Mouse (Mus musculus): ENCODE measurements around the gene Las1l. TPM values are rescaled to one million over a fixed set of nuclear protein-coding genes. Genes with fewer than 3 reads are reported as not detected.
A peak's percentile ranks its signal among the peaks of the same experiment; 100 is the strongest.
"Not testable (repeated sequence)": the region's sequence is repeated elsewhere in the genome, so short reads cannot be mapped to it uniquely, and the experiment has no call there.

Gene Las1l
- polyA plus RNA-seq, 1 experiment from 2014 or later, result 32.7 TPM

- TF ChIP-seq EP300 (IDR thresholded peaks at IDR 0.05), result no peak
- TF ChIP-seq CTCF (IDR thresholded peaks at IDR 0.05), result no peak
- Histone ChIP-seq H3K4me3 (ENCODE audit: low read depth, low read length) (peak overlapping the region; percentile 25; the same call in 1 of the 2 replicates), H3K27ac (ENCODE audit: low read length) (no peak overlapping the region), H3K27me3 (replicated peaks; ENCODE audit: insufficient read depth, low read length) (no peaks in the 10 kb centered on the region), H3K9ac (replicated peaks; ENCODE audit: low read depth) (no peak overlapping the region), H3K4me2 (replicated peaks; ENCODE audit: low read depth, low read length) (peak overlapping the region; percentile 62), H3K36me3 (ENCODE audit: insufficient read depth, low read length) (no peaks in the 10 kb centered on the region), H3K4me1 (ENCODE audit: insufficient read depth, low read depth, low read length) (no peaks in the 10 kb centered on the region), H3K9me3 (ENCODE audit: low read length) (no peaks in the 10 kb centered on the region)
- peak; percentile 95 for ATAC-seq
- 29% methylated on average over 6 of the region's 6 CpGs for WGBS
- peak; percentile 93 for DNase-seq (ENCODE audit: low spot score)
Observed at GRCm38 (mm10) chrX:95968594-95968965, 11.8 kb upstream of the Las1l start.

- DNase-seq (ENCODE audit: low spot score), result peak; percentile 77
- ATAC-seq, result peak; percentile 83
- peak overlapping the region; percentile 25; the same call in 1 of the 2 replicates for H3K4me3 ChIP-seq (ENCODE audit: low read depth, low read length)
- H3K27me3 ChIP-seq (replicated peaks; ENCODE audit: insufficient read depth, low read length), result no peaks in the 10 kb centered on the region
- H3K36me3 ChIP-seq (ENCODE audit: insufficient read depth, low read length), result no peaks in the 10 kb centered on the region
- H3K4me2 ChIP-seq (replicated peaks; ENCODE audit: low read depth, low read length), result peak overlapping the region; percentile 62
- TF ChIP-seq EP300 (IDR thresholded peaks at IDR 0.05) (no peak), CTCF (IDR thresholded peaks at IDR 0.05) (peak; percentile 64)
- WGBS, result 15% methylated on average over 23 of the region's 28 CpGs
- no peaks in the 10 kb centered on the region for H3K4me1 ChIP-seq (ENCODE audit: insufficient read depth, low read depth, low read length)
- H3K9ac ChIP-seq (replicated peaks; ENCODE audit: low read depth), result no peak overlapping the region
- H3K27ac ChIP-seq (ENCODE audit: low read length), result peak overlapping the region; percentile 33; the same call in 1 of the 2 replicates
- no peaks in the 10 kb centered on the region for H3K9me3 ChIP-seq (ENCODE audit: low read length)
Observed at GRCm38 (mm10) chrX:95967847-95968593, 11.3 kb upstream of the Las1l start.

- TF ChIP-seq EP300 (IDR thresholded peaks at IDR 0.05) (no peak), CTCF (IDR thresholded peaks at IDR 0.05) (no peak)
- WGBS, result 64% methylated on average over 6 of the region's 6 CpGs
- H3K36me3 ChIP-seq (ENCODE audit: insufficient read depth, low read length), result no peaks in the 10 kb centered on the region
- H3K4me2 ChIP-seq (replicated peaks; ENCODE audit: low read depth, low read length), result no peak overlapping the region
- H3K4me1 ChIP-seq (ENCODE audit: insufficient read depth, low read depth, low read length), result no peaks in the 10 kb centered on the region
- H3K9me3 ChIP-seq (ENCODE audit: low read length), result no peaks in the 10 kb centered on the region
- H3K4me3 ChIP-seq (ENCODE audit: low read depth, low read length), result no peak overlapping the region
- H3K9ac ChIP-seq (replicated peaks; ENCODE audit: low read depth), result no peak overlapping the region
- DNase-seq (ENCODE audit: low spot score) (no peak), ATAC-seq (no peak)
- no peak overlapping the region for H3K27ac ChIP-seq (ENCODE audit: low read length)
- H3K27me3 ChIP-seq (replicated peaks; ENCODE audit: insufficient read depth, low read length), result no peaks in the 10 kb centered on the region
Observed at GRCm38 (mm10) chrX:95965036-95965435, 8.3 kb upstream of the Las1l start.

- no peak for TF ChIP-seq CTCF (IDR thresholded peaks at IDR 0.05)
- TF ChIP-seq EP300 (IDR thresholded peaks at IDR 0.05), result no peak
- 65% methylated on average over 2 of the region's 2 CpGs for WGBS
Observed at GRCm38 (mm10) chrX:95963366-95963765, 6.6 kb upstream of the Las1l start.

GRCm38 (mm10) chrX:95957461-95957860 is 699 bp upstream of the Las1l start:
- DNase-seq (ENCODE audit: low spot score); H3K27me3 ChIP-seq (replicated peaks; ENCODE audit: insufficient read depth, low read length); H3K4me1 ChIP-seq (ENCODE audit: insufficient read depth, low read depth, low read length); ATAC-seq; H3K36me3 ChIP-seq (ENCODE audit: insufficient read depth, low read length); H3K27ac ChIP-seq (ENCODE audit: low read length); H3K9ac ChIP-seq (replicated peaks; ENCODE audit: low read depth); H3K9me3 ChIP-seq (ENCODE audit: low read length): not testable (repeated sequence)
- WGBS, result 38% methylated on average over 11 of the region's 11 CpGs
- H3K4me2 ChIP-seq (replicated peaks; ENCODE audit: low read depth, low read length), result peak overlapping the region; percentile 47
- peak overlapping the region; percentile 19; the same call in 1 of the 2 replicates for H3K4me3 ChIP-seq (ENCODE audit: low read depth, low read length)

More at GRCm38 (mm10) chrX:95963366-95963765, 6.6 kb upstream of the Las1l start:
- H3K9me3 ChIP-seq (ENCODE audit: low read length), result no peaks in the 10 kb centered on the region
- no peak overlapping the region for H3K4me2 ChIP-seq (replicated peaks; ENCODE audit: low read depth, low read length)
- H3K9ac ChIP-seq (replicated peaks; ENCODE audit: low read depth), result no peak overlapping the region
- H3K4me1 ChIP-seq (ENCODE audit: insufficient read depth, low read depth, low read length), result no peaks in the 10 kb centered on the region
- no peaks in the 10 kb centered on the region for H3K27me3 ChIP-seq (replicated peaks; ENCODE audit: insufficient read depth, low read length)
- H3K27ac ChIP-seq (ENCODE audit: low read length), result no peak overlapping the region
- DNase-seq (ENCODE audit: low spot score) (no peak), ATAC-seq (no peak)
- H3K4me3 ChIP-seq (ENCODE audit: low read depth, low read length), result no peak overlapping the region
- H3K36me3 ChIP-seq (ENCODE audit: insufficient read depth, low read length), result no peaks in the 10 kb centered on the region

GRCm38 (mm10) chrX:95950776-95951175 is 6.0 kb downstream of the Las1l start:
- 32% methylated on average over 3 of the region's 3 CpGs for WGBS
- Histone ChIP-seq H3K9ac (replicated peaks; ENCODE audit: low read depth) (no peak overlapping the region), H3K4me3 (ENCODE audit: low read depth, low read length) (no peak overlapping the region), H3K36me3 (ENCODE audit: insufficient read depth, low read length) (no peaks in the 10 kb centered on the region), H3K4me1 (ENCODE audit: insufficient read depth, low read depth, low read length) (no peaks in the 10 kb centered on the region), H3K27me3 (replicated peaks; ENCODE audit: insufficient read depth, low read length) (no peaks in the 10 kb centered on the region), H3K4me2 (replicated peaks; ENCODE audit: low read depth, low read length) (no peak overlapping the region), H3K27ac (ENCODE audit: low read length) (no peak overlapping the region), H3K9me3 (ENCODE audit: low read length) (no peaks in the 10 kb centered on the region)
- peak; percentile 12 for DNase-seq (ENCODE audit: low spot score)
- ATAC-seq, result no peak
- TF ChIP-seq CTCF (IDR thresholded peaks at IDR 0.05) (peak; percentile 68), EP300 (IDR thresholded peaks at IDR 0.05) (no peak)

Measured in lung, postnatal 0 days (tissue).